Mouse (Mus musculus): ENCODE results near the gene Tbx2.

DNA sequence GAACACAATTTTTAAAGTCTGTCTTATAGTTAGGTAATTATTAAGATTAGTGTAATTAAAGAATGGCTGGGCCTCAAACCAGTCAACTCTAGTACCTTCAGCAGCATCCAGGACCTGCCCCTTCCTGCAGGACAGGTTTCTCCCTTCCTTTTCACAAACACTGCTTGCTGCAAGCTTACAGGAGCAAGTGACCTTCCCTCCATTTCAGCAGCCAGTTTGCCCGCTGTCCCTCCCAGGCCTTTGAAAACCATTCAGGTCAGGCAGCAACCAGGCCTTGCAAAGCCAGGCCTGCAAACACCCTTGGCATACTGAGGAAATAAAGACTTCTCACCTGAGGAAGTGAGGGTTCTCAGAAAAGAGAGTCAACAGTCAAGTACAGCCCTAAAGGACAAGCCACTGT, 41.1 kb upstream of the Tbx2 start:
- TF ChIP-seq POLR2A (IDR thresholded peaks at IDR 0.05; ENCODE audit: insufficient read depth, low read depth, low read length) = no peak
- no peak for TF ChIP-seq CTCF (IDR thresholded peaks at IDR 0.05)

All from heart, adult 2 months (tissue).